Mouse (Mus musculus) erythroblast, embryonic 14.5 days (primary cell): Measurements from ENCODE around the gene Rab20. TPM values are rescaled to one million over a fixed set of nuclear protein-coding genes. Genes with fewer than 3 reads are reported as not detected.

Experiments
- H3K27me3 ChIP-seq: 2 replicates; pipeline ENCODE4 v1.6.1; 2012; ENCODE audit warnings: inconsistent platforms; ENCODE audit not compliant: control insufficient read depth
- H3K36me3 ChIP-seq: 2 replicates; pipeline ENCODE4 v1.6.1; 2012; ENCODE audit warnings: mild to moderate bottlenecking, inconsistent platforms; ENCODE audit not compliant: control insufficient read depth
- H3K4me1 ChIP-seq: 2 replicates; pipeline ENCODE4 v1.6.1; 2012; ENCODE audit warnings: inconsistent platforms; ENCODE audit not compliant: control insufficient read depth
- H3K4me3 ChIP-seq: replicated peaks from 2 replicates; pipeline ENCODE3; 2012; ENCODE audit warnings: moderate library complexity, mild to moderate bottlenecking, inconsistent platforms
- H3K9me3 ChIP-seq: 2 replicates; pipeline ENCODE4 v1.6.1; 2012; ENCODE audit warnings: low read length, inconsistent platforms, mixed read lengths; ENCODE audit not compliant: control insufficient read depth
- GATA1 ChIP-seq: IDR thresholded peaks from 2 replicates; pipeline ENCODE4 v1.6.1; 2012; ENCODE audit warnings: low read length, inconsistent platforms, mixed read lengths
- TAL1 ChIP-seq: IDR thresholded peaks from 3 replicates; pipeline ENCODE4 v1.6.1; 2012; ENCODE audit warnings: low read length, inconsistent platforms, mixed read lengths
- polyA plus RNA-seq: library from polyadenylated mRNA; stranded (reverse); fragments of >175 nt; gene quantifications from 2 replicates; pipeline ENCODE4 v1.2.3, GENCODE M21; 2012

The Rab20 gene
- polyA plus RNA-seq, 1 experiment, result 0.05 TPM

DNA sequence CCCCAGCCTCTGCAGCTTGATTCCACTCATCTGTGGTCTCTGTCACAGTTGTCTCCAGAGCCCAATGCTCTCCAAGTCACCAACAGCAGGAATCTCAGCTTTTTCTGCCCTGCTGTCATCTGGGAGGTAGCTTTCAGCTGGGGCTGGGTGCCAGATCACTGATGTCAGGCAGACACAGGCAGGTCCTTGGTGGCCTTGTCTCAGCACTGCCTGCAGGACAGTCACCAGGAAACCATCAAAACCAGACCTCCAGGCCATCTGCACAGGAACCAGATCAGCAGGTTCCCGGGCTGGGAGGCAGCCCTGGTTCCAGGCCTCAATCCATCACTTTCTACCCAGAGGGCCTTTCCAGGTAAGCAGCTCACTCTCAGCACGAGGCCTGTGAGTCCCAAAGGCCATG is 16.7 kb downstream of the Rab20 start:
- Histone ChIP-seq H3K4me3 (no peak overlapping the region), H3K9me3 (no peaks in the 10 kb centered on the region), H3K27me3 (no peaks in the 10 kb centered on the region), H3K36me3 (no peaks in the 10 kb centered on the region), H3K4me1 (peaks cover 2% of the 10 kb centered on the region)
- TF ChIP-seq TAL1, result no peak
- TF ChIP-seq GATA1, result no peak

DNA sequence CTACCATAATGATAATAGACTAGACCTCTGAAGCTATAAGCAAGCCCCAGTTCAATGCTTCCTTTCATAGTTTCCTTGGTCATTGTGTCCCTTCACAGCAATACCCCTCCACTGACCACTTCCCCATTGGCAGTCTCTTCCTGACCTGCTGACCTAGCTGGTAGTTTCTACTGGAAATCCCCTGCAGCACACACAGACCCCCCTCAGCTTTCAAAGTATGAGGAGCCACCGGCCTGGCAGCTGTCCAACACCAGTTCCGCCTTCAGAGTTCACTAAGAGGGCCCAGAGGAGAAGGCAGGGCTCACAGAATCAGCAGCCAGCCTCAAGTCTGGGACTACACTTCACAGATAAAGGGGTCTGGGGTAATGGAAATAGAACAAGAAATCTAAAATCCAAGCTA is 17.6 kb downstream of the Rab20 start:
- Histone ChIP-seq H3K27me3 (no peaks in the 10 kb centered on the region), H3K4me1 (peaks cover 2% of the 10 kb centered on the region)

DNA sequence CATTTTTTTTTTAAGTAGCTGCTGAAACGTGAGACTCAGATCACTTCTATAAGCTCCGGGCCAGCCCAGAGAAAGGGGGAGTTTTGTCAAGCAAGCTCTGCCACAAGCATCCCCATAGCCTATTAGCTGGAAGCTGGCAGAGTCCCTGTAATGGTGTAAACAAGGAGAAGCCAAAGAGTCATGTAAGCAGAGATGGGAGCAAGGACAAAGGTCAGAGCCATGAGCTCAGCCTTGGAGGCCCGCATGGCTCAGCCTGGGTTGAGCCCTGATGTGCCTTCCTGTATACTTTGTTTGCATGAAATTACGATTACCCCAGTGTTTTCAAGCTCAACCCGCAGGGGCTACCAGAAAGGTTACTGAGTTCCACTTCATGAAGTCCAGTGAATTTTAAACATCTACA is 19.5 kb downstream of the Rab20 start:
- no peak for TF ChIP-seq GATA1
- TF ChIP-seq TAL1, result no peak
- no peaks in the 10 kb centered on the region for H3K27me3 ChIP-seq
- no peaks in the 10 kb centered on the region; the same call in 1 of the 2 replicates for H3K36me3 ChIP-seq
- H3K4me1 ChIP-seq, result peaks cover 2% of the 10 kb centered on the region
- H3K4me3 ChIP-seq, result no peak overlapping the region
- no peaks in the 10 kb centered on the region for H3K9me3 ChIP-seq

More for the DNA sequence above, 17.6 kb downstream of the Rab20 start:
- no peak for TF ChIP-seq TAL1
- Histone ChIP-seq H3K9me3 (no peaks in the 10 kb centered on the region), H3K4me3 (no peak overlapping the region), H3K36me3 (no peaks in the 10 kb centered on the region)

DNA sequence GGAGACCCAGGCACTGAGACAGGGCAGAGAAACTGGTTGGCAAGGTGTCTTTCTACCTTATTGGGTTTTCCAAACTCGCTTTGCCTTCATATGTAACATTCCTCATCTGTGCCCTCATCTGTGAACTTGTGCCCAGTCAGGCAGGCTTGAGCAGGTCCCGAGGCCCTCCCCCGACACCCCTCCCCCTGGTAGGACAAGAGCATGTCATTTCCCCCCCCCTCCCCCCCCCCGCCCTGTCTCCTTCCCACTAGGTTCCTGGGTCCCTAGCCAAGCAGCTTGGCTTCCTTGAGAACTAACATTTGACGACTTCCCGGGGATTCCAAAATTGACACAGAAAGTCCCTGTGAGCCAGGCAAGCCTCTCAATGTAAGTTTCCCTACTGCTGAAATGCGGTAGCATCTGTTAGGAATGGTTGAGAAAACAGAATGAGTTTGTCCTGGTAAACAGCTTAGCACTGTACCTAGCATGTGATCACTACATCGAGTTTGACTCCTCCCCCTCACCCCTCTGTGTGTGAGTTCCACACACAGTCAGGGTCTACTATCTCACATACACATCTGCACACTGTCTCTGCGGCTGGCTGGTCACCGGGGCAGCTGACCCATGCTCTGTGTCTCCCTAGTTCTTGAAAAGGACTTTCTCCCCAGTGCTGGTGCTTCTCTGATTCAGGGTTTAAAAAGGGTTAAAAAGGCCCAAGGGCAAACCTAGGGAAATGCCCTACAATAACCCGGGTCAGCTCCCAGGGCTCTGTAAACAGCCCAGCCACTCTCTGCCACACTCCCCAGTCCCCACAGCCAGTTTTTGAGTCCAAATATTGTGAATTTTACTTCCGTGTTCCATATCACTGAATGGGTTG is 20.3 kb downstream of the Rab20 start:
- no peaks in the 10 kb centered on the region for H3K27me3 ChIP-seq
- no peak overlapping the region for H3K4me3 ChIP-seq
- H3K36me3 ChIP-seq, result no peaks in the 10 kb centered on the region; the same call in 1 of the 2 replicates
- H3K4me1 ChIP-seq, result peaks cover 2% of the 10 kb centered on the region
- no peak for TF ChIP-seq TAL1
- TF ChIP-seq GATA1, result no peak
- H3K9me3 ChIP-seq, result no peaks in the 10 kb centered on the region

DNA sequence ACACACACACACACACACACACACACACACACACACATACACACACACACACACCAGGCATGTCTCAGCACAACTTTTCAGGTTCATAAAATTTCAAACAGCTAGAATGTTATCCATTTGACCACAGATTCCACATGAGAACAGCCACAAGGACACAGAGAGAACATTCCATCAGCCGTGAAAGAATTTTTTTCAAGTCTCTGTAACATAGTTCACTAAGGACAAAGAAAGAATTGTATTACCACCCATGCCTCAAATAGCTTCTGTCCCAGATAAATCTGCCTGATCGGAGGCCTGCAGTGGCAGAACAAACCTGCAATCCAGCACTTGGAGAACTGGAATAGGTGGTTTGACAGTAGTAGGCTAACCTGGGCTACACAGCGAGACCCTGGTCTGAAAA is 21.2 kb downstream of the Rab20 start:
- H3K36me3 ChIP-seq, result no peaks in the 10 kb centered on the region; the same call in 1 of the 2 replicates
- peaks cover 2% of the 10 kb centered on the region for H3K4me1 ChIP-seq
- H3K4me3 ChIP-seq, result no peak overlapping the region
- H3K9me3 ChIP-seq, result no peaks in the 10 kb centered on the region
- TF ChIP-seq TAL1, result no peak
- no peak for TF ChIP-seq GATA1
- H3K27me3 ChIP-seq, result no peaks in the 10 kb centered on the region

DNA sequence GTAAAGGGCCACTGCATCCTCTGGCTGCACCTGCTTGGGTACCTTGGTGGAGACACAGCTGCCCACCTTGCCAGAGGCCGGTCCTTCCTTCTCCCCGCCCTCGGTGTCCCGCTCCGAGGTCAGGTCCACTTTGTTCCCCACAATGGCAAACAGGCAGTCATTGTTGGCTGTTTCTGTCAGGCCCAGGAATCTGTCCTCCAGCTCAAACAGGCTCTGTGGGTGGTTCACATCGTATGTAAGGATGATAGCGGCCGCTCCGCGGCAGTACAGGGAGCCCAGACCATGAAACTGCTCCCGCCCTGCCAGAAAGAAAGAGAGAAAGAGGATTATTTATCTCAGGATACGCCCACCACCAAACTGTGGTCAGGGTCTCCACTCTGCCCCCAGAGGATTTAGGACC is 24.3 kb downstream of the Rab20 start:
- H3K4me3 ChIP-seq, result no peak overlapping the region
- TF ChIP-seq GATA1 (no peak), TAL1 (no peak)

DNA sequence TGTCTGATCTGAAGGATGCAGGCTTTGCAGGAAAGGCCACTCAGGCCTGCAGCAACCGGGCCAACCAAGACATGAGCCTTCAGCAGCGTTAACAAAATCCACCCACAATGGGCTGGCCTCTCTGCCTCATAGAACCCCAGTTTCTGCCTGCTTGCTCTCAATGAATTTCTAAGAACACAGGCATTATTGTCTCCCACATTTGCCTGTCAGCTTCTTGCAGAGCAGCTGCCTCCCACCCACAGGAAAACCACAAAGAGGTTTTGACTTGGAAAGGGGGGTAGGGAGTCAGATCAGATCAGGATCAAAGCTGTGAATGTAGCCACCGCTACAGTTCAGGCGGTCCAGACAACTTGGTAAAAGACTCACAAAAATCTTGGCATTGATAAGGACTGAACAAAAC is 25.5 kb downstream of the Rab20 start:
- Histone ChIP-seq H3K27me3 (no peaks in the 10 kb centered on the region), H3K4me3 (no peak overlapping the region), H3K36me3 (no peaks in the 10 kb centered on the region; the same call in 1 of the 2 replicates), H3K4me1 (no peaks in the 10 kb centered on the region; the same call in 1 of the 2 replicates), H3K9me3 (no peaks in the 10 kb centered on the region)
- TF ChIP-seq TAL1, result no peak
- no peak for TF ChIP-seq GATA1

More for the DNA sequence above, 24.3 kb downstream of the Rab20 start:
- H3K4me1 ChIP-seq, result peaks cover 2% of the 10 kb centered on the region
- H3K9me3 ChIP-seq, result no peaks in the 10 kb centered on the region
- H3K27me3 ChIP-seq, result no peaks in the 10 kb centered on the region
- no peaks in the 10 kb centered on the region; the same call in 1 of the 2 replicates for H3K36me3 ChIP-seq

DNA sequence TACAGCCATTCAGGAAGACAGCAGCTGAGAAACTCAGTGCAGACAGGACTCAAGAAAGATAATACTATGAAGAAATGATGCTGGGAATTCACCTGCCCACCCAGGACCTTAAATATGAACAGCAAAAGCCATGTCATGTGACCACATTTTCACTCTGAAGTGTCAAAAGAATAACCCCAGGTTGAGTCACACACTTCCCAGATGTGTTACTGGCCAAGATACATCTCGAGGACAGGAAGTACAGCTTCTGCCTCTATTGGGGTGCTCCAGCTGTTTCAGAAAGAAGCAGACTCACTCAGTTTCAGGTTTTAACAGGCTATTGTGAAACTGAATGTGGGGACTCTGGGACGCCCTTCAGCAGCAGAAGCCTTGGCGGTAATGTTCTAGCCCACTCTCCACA is 26.0 kb downstream of the Rab20 start:
- Histone ChIP-seq H3K27me3 (no peaks in the 10 kb centered on the region), H3K9me3 (no peaks in the 10 kb centered on the region), H3K36me3 (no peaks in the 10 kb centered on the region; the same call in 1 of the 2 replicates), H3K4me1 (no peaks in the 10 kb centered on the region), H3K4me3 (no peak overlapping the region)
- no peak for TF ChIP-seq GATA1
- TF ChIP-seq TAL1, result no peak

DNA sequence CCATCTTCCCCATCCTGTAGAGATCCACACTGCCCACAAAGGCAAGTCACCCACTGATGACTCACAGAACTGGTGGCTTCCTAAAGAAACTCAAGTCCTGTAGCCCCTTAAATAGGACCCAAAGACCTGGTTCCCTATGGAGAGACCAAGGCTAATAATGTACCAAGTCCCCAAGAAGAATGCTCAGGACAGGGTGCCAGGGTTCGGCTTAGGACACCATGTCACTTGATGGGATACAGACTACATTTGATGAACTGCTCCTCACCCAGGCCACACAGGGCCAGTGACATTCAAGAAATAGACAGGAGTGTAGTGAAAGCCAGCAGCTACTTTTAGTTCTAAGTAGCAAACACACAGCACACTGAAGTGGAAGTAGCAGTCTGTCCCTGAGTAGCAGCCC is 26.4 kb downstream of the Rab20 start:
- Histone ChIP-seq H3K36me3 (no peaks in the 10 kb centered on the region; the same call in 1 of the 2 replicates), H3K27me3 (no peaks in the 10 kb centered on the region), H3K4me3 (no peak overlapping the region), H3K4me1 (no peaks in the 10 kb centered on the region), H3K9me3 (no peaks in the 10 kb centered on the region)
- no peak for TF ChIP-seq GATA1
- no peak for TF ChIP-seq TAL1
